Mouse (Mus musculus): ENCODE data around the gene Bod1l.

DNA sequence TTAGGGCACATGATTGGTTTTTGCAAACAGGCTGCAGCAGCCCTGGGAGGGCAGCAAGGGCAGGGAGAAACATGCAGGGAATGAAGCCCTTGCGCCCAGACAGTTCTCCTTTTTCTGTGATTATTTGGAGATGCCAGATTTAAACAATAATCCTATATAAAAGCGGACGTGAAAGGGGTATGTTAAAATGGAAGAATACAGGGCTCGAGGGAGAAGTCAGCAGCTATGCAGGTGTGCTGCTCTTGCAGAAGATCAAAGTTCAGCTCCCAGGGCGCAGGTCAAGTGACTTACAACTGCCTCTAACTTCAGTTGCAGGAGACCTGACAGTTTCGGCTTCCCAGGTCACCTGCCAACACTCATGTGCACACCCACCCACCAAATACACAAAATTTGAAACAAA is 31.6 kb downstream of the Bod1l start:
- TF ChIP-seq CTCF (IDR thresholded peaks at IDR 0.05; ENCODE audit: control insufficient read depth, insufficient read depth, insufficient replicate concordance, low read depth, low read length) = no peak
- no peak for TF ChIP-seq POLR2A (IDR thresholded peaks at IDR 0.05; ENCODE audit: control insufficient read depth, low read depth, low read length)
